Mouse (Mus musculus): ENCODE measurements around the gene Cdc42ep3.

DNA sequence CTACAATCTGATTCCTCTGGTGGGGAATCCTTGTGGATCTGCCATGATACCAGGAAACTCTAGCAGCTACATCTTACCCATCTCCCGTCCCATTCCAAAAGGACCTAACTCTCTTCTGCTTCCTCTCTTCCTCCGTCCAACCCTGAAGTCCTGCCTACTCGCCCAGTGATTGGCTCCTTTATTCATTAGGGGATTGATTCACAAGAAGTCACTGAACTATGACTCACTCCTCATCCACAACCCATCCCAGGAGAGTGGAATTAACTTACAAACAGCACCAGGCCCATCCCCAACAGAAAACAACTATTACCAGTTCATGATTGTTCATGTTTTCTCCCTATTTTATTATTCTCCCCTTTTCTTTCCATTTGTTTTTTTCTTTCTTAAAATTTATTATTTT lies 43.5 kb upstream of the Cdc42ep3 start:
- TF ChIP-seq CTCF (IDR thresholded peaks at IDR 0.05; ENCODE audit: insufficient read depth, low read length) (no peak), POLR2A (IDR thresholded peaks at IDR 0.05; ENCODE audit: borderline replicate concordance, extremely low read depth, low read depth, low read length) (no peak)
